Mouse (Mus musculus) embryonic facial prominence, embryonic 13.5 days (tissue): Measurements from ENCODE around the gene Gast. TPM values are rescaled to one million over a fixed set of nuclear protein-coding genes. Genes with fewer than 3 reads are reported as not detected.
A peak's percentile ranks its signal among the peaks of the same experiment; 100 is the strongest.
"Not testable (repeated sequence)": the region's sequence is repeated elsewhere in the genome, so short reads cannot be mapped to it uniquely, and the experiment has no call there.

Source experiments
- ATAC-seq: fragments of 200-750 bp; cut with Nextera tagmentation; 2 replicates; pipeline ENCODE4 v1.8.0; 2017; ENCODE audit warnings: low read depth; ENCODE audit not compliant: insufficient number of reproducible peaks, insufficient read depth, low FRiP score, low TSS enrichment
- H3K27ac ChIP-seq: fragments of 300-500 bp; sonication (generic); 2 replicates; pipeline ENCODE4 v1.5.1; 2015; ENCODE audit warnings: moderate library complexity, mild to moderate bottlenecking, inconsistent platforms
- H3K27me3 ChIP-seq: fragments of 300-500 bp; sonication (generic); 2 replicates; pipeline ENCODE4 v1.6.1; 2015; ENCODE audit warnings: mild to moderate bottlenecking, inconsistent platforms
- H3K36me3 ChIP-seq: fragments of 300-500 bp; sonication (generic); 2 replicates; pipeline ENCODE4 v1.6.1; 2015; ENCODE audit warnings: mild to moderate bottlenecking, inconsistent platforms
- H3K4me1 ChIP-seq: fragments of 300-500 bp; sonication (generic); 2 replicates; pipeline ENCODE4 v1.6.1; 2015; ENCODE audit warnings: inconsistent platforms
- H3K4me2 ChIP-seq: fragments of 300-500 bp; sonication (generic); 2 replicates; pipeline ENCODE4 v1.6.1; 2015; ENCODE audit warnings: moderate library complexity, mild to moderate bottlenecking, inconsistent platforms
- H3K4me3 ChIP-seq: fragments of 300-500 bp; sonication (generic); 2 replicates; pipeline ENCODE4 v1.5.1; 2015; ENCODE audit warnings: mild to moderate bottlenecking, inconsistent platforms
- H3K9ac ChIP-seq: fragments of 300-500 bp; sonication (generic); 2 replicates; pipeline ENCODE4 v1.6.1; 2015; ENCODE audit warnings: mild to moderate bottlenecking, inconsistent platforms
- H3K9me3 ChIP-seq: fragments of 300-500 bp; sonication (generic); 2 replicates; pipeline ENCODE4 v1.6.1; 2016; ENCODE audit warnings: inconsistent platforms
- WGBS: fragments of 180-500 bp; shearing (Covaris S2); methylation state at CpG from one replicate; pipeline ENCODE4 v1.1.7; 2015; ENCODE audit warnings: mixed read lengths; 5-methylcytosine and 5-hydroxymethylcytosine counted together
- polyA plus RNA-seq: library from polyadenylated mRNA; unstranded; fragments of >200 nt; fragmentation: Nextera tagmentation; extraction: Ambion mirVana; gene quantifications from 2 replicates; pipeline ENCODE4 v1.2.1, GENCODE M21; 2015

Gene Gast
- polyA plus RNA-seq, 1 experiment from 2014 or later = 1.2 TPM

GRCm38 (mm10) chr11:100321479-100322305 lies 12.5 kb upstream of the Gast start:
- not testable (repeated sequence) for H3K4me1 ChIP-seq, H3K4me3 ChIP-seq, H3K27ac ChIP-seq, H3K9ac ChIP-seq, H3K27me3 ChIP-seq, H3K9me3 ChIP-seq, ATAC-seq
- Histone ChIP-seq H3K4me2 (peak overlapping the region; percentile 14; the same call in 1 of the 2 replicates), H3K36me3 (peaks cover 19% of the 10 kb centered on the region)
- WGBS = 79% methylated on average over 7 of the region's 7 CpGs

GRCm38 (mm10) chr11:100322591-100323258 lies 11.5 kb upstream of the Gast start:
- Histone ChIP-seq H3K36me3 (peaks cover 19% of the 10 kb centered on the region), H3K4me3 (no peak overlapping the region), H3K9ac (no peak overlapping the region), H3K27me3 (no peaks in the 10 kb centered on the region), H3K4me2 (no peak overlapping the region), H3K9me3 (no peaks in the 10 kb centered on the region), H3K27ac (no peak overlapping the region), H3K4me1 (peaks cover 4% of the 10 kb centered on the region)
- ATAC-seq = no peak
- WGBS = 58% methylated on average over 3 of the region's 3 CpGs

DNA sequence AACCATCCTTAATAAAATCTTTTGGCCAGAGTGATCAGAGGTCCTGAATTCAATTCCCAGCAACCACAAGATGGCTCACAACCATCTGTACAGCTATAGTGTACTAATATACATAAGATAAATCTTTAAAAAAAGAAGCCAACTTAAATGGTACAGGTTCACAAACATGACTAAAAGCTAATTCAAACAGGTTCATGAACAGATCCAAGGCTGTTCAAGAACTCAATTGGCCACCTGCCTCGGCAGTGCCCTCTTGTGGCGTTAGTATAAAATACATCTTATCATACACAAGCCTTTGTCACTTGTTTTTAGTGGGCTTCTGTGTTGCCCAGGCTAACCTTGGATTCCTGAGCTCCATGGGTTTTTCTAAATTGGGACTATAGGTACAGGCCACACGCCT lies 10.6 kb upstream of the Gast start:
- Histone ChIP-seq H3K27ac (no peak overlapping the region), H3K4me1 (peaks cover 4% of the 10 kb centered on the region), H3K9ac (no peak overlapping the region), H3K9me3 (no peaks in the 10 kb centered on the region), H3K27me3 (no peaks in the 10 kb centered on the region), H3K4me3 (no peak overlapping the region), H3K36me3 (peaks cover 19% of the 10 kb centered on the region), H3K4me2 (no peak overlapping the region)
- WGBS = 21% methylated on average over 3 of the region's 3 CpGs
- ATAC-seq = no peak

- no peaks in the 10 kb centered on the region for H3K9me3 ChIP-seq
- ATAC-seq = no peak
Observed at GRCm38 (mm10) chr11:100325062-100325629, 9.1 kb upstream of the Gast start.

DNA sequence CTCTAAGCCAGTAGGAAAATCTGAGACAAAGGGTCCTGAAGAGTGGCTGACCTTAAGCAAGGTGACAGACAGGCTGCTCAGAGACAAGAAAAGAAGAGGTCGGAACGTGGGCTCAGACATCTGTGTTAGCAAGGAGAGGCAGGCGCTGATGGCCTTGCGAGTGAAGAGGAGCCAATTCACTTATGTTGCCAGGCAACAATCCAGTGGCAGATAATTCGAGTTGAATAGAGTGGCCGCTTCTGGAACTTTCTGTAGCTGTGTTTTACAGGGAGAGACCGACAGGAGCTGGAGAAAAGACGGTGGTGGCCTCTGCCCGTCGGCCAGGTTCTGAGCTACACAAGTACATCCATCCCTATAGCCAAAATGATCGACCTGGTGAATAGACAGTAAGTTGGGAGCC lies 6.9 kb upstream of the Gast start:
- Histone ChIP-seq H3K9ac (no peak overlapping the region), H3K4me1 (no peaks in the 10 kb centered on the region), H3K4me2 (no peak overlapping the region), H3K9me3 (no peaks in the 10 kb centered on the region), H3K4me3 (no peak overlapping the region), H3K36me3 (peaks cover 5% of the 10 kb centered on the region), H3K27me3 (no peaks in the 10 kb centered on the region), H3K27ac (no peak overlapping the region)
- WGBS = 77% methylated on average over 11 of the region's 11 CpGs
- no peak for ATAC-seq

More at GRCm38 (mm10) chr11:100325062-100325629, 9.1 kb upstream of the Gast start:
- H3K4me3 ChIP-seq = no peak overlapping the region
- no peak overlapping the region for H3K9ac ChIP-seq
- H3K4me2 ChIP-seq = no peak overlapping the region
- WGBS = 87% methylated on average over 11 of the region's 11 CpGs
- H3K27ac ChIP-seq = no peak overlapping the region
- H3K36me3 ChIP-seq = peaks cover 19% of the 10 kb centered on the region
- H3K4me1 ChIP-seq = peaks cover 4% of the 10 kb centered on the region
- no peaks in the 10 kb centered on the region for H3K27me3 ChIP-seq

GRCm38 (mm10) chr11:100327761-100328160 lies 6.4 kb upstream of the Gast start:
- no peaks in the 10 kb centered on the region for H3K4me1 ChIP-seq
- no peaks in the 10 kb centered on the region for H3K27me3 ChIP-seq
- H3K9ac ChIP-seq = no peak overlapping the region
- H3K9me3 ChIP-seq = no peaks in the 10 kb centered on the region
- no peak overlapping the region for H3K4me3 ChIP-seq
- 85% methylated on average over 6 of the region's 6 CpGs for WGBS
- no peak overlapping the region for H3K4me2 ChIP-seq
- no peak overlapping the region for H3K27ac ChIP-seq
- peaks cover under 1% of the 10 kb centered on the region; the same call in 1 of the 2 replicates for H3K36me3 ChIP-seq
- no peak for ATAC-seq

- Histone ChIP-seq H3K4me2 (no peak overlapping the region), H3K27me3 (no peaks in the 10 kb centered on the region), H3K4me3 (no peak overlapping the region), H3K27ac (no peak overlapping the region), H3K36me3 (no peaks in the 10 kb centered on the region), H3K4me1 (no peaks in the 10 kb centered on the region), H3K9ac (no peak overlapping the region), H3K9me3 (no peaks in the 10 kb centered on the region)
- WGBS = 61% methylated on average over 16 of the region's 16 CpGs
- no peak for ATAC-seq
Observed at GRCm38 (mm10) chr11:100330235-100330634, 4.0 kb upstream of the Gast start.

GRCm38 (mm10) chr11:100330816-100331375 lies 3.3 kb upstream of the Gast start:
- H3K36me3 ChIP-seq, H3K27me3 ChIP-seq, H3K4me1 ChIP-seq, H3K4me2 ChIP-seq, H3K9ac ChIP-seq, H3K9me3 ChIP-seq, H3K4me3 ChIP-seq, H3K27ac ChIP-seq: not testable (repeated sequence)
- WGBS = 51% methylated on average over 8 of the region's 8 CpGs
- ATAC-seq = 0 out of 2 replicates have a peak, but pooled peaks have one; percentile 8

DNA sequence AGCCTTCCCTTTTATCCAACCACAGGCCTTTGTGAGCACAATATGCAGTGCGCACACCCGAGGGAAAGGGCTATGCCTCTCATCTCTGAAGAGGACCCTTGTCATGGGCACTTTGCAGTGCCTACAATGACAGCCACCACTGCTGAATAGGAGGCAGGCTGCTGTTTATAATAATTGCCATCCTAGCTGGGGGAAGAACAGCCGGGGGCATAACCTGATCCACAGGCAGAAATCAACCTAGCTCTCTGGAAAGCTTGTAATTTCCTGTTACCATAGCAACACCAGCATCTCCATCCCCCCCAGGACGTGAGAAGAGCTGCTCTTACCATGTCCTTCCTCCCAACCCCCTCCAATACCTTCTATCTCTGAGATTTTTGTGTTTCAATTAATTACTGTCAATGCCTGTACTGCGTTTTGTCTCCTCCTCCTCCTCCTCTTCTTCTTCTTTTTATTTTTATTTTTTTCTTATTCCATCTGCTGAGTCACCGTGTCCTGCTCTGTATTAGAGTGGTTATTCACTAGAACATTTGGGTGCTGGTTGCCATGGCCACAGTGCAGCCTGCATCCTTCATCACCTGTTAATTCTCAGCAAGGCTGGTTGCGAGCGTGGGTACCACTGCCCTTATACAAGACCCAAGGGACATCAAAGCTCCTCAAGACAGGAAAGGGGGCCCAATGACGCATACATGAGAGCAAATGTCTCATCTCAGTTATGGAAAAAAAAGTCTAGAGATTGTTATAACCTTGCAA lies 1.3 kb upstream of the Gast start:
- H3K27ac ChIP-seq = no peak overlapping the region
- no peak for ATAC-seq
- H3K9me3 ChIP-seq = no peaks in the 10 kb centered on the region
- H3K4me3 ChIP-seq = no peak overlapping the region
- H3K4me2 ChIP-seq = no peak overlapping the region
- 43% methylated on average over 9 of the region's 9 CpGs for WGBS
- H3K4me1 ChIP-seq = peaks cover 7% of the 10 kb centered on the region; the same call in 1 of the 2 replicates
- no peak overlapping the region for H3K9ac ChIP-seq
- no peaks in the 10 kb centered on the region for H3K36me3 ChIP-seq
- H3K27me3 ChIP-seq = no peaks in the 10 kb centered on the region

GRCm38 (mm10) chr11:100335731-100336130 lies 1.5 kb downstream of the Gast start:
- Histone ChIP-seq H3K36me3 (no peaks in the 10 kb centered on the region), H3K27me3 (no peaks in the 10 kb centered on the region), H3K9ac (no peak overlapping the region), H3K27ac (no peak overlapping the region), H3K4me3 (no peak overlapping the region), H3K4me1 (peaks cover 7% of the 10 kb centered on the region; the same call in 1 of the 2 replicates), H3K9me3 (no peaks in the 10 kb centered on the region), H3K4me2 (no peak overlapping the region)
- ATAC-seq = no peak
- WGBS = 60% methylated on average over 3 of the region's 3 CpGs

DNA sequence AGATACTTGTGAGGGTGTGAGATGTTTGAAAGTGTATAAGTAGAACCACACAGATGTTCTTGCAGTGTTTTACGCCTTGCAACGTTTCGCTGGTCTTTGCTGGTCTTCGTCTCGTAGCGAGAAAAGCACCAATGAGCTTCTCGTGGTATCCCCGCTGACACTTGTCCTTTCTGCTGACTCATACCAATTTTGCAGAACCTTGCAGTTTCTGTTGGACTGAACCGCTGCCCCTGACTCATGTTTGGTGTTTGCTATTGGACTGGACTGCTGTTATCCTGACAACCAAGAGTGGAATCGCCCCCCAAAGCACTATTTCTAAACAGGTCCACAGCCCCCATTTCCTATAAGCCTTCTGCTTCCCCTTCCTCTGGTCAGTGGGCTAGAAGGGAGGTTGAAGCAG lies 10.1 kb downstream of the Gast start:
- no peaks in the 10 kb centered on the region for H3K27me3 ChIP-seq
- no peaks in the 10 kb centered on the region for H3K36me3 ChIP-seq
- H3K4me3 ChIP-seq = no peak overlapping the region
- H3K4me1 ChIP-seq = peaks cover 5% of the 10 kb centered on the region; the same call in 1 of the 2 replicates
- 84% methylated on average over 10 of the region's 10 CpGs for WGBS
- H3K9me3 ChIP-seq = no peaks in the 10 kb centered on the region; the same call in 1 of the 2 replicates
- ATAC-seq = no peak
- no peak overlapping the region for H3K4me2 ChIP-seq
- H3K9ac ChIP-seq = no peak overlapping the region
- no peak overlapping the region for H3K27ac ChIP-seq
